Mouse (Mus musculus) liver, postnatal 0 days (tissue): ENCODE data around the gene Grid2.

ENCODE experiments used
- CTCF ChIP-seq: sonication (generic); IDR thresholded peaks from 2 replicates; pipeline ENCODE4 v1.5.1; 2016; ENCODE audit warnings: antibody characterized with exemption, low read depth
- EP300 ChIP-seq: IDR thresholded peaks from 2 replicates; pipeline ENCODE4 v1.6.1; 2016; ENCODE audit warnings: antibody characterized with exemption, low read depth, mild to moderate bottlenecking

GRCm38 (mm10) chr6:64279927-64280326, 1024.3 kb downstream of the Grid2 start:
- TF ChIP-seq EP300 (no peak), CTCF (no peak)
